Comparison of ENCODE assay signal across 9 mouse cellular contexts in the genomic region with DNA sequence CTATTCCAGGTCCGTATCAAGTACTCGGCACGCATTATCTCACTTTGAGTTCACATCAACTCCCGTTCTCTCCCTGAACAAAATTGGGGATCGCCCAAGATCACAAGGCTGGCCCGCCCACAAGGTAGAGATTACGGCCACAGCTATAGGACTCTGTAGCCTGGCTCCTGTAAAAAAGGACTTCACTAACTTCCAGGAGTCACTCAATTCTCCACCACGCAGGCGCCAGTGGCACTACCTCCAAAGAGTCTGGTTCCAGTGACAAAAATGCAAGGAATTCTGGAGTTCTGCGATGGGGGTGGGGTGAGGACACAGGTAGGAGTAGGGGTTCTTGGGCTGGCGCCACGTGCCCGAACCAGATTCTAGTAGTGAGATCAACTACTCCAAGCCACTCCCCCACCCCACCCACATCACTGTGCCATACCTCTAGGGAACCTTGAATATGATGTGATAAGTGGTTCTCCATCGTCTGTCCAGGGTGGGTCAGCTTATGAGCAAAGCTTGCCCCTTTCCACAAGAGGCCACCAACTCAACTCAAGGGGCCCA. TPM values are rescaled to one million over a fixed set of nuclear protein-coding genes. Genes with fewer than 3 reads are reported as not detected.
DNase-seq lines count a peak whose midpoint lies in the region; ATAC-seq and TF ChIP-seq lines count a peak whose summit lies in the region.
"Had no signal": no experiment of that assay in that cellular context is flagged by ENCODE, and none has a peak within 500 bp of the region (broad histone marks: within the 10 kb centered on the region; RNA-seq: fewer than 3 reads in every experiment).

No protein-coding gene starts in this region.

- H3K36me3 ChIP-seq in heart, embryonic 16.5 days (ENCODE audit: control insufficient read depth, insufficient read depth): no peaks in the 10 kb centered on the region
- peaks cover 2% of the 10 kb centered on the region; the same call in 1 of the 2 replicates for H3K36me3 ChIP-seq in spleen, adult 2 months (ENCODE audit: control insufficient read depth, insufficient read depth, low read length)
- no peaks in the 10 kb centered on the region for H3K36me3 ChIP-seq in limb, embryonic 14.5 days (ENCODE audit: control insufficient read depth, insufficient read depth, low read length)

- ATAC-seq in heart, embryonic 16.5 days (replicated peaks; ENCODE audit: extremely low read depth, insufficient read depth, low FRiP score): no peak
- ATAC-seq in limb, embryonic 14.5 days (ENCODE audit: low FRiP score, low read depth): no peak
- ATAC-seq: forebrain, postnatal 0 days had no signal

- H3K4me2 ChIP-seq in heart, embryonic 16.5 days (ENCODE audit: low read depth, low read length): peak overlapping the region; percentile 88
- H3K4me2 ChIP-seq in limb, embryonic 14.5 days (replicated peaks; ENCODE audit: low read depth, low read length, severe bottlenecking): peak overlapping the region; percentile 97; the same call in 1 of the 2 replicates

- intact Hi-C loops in heart, postnatal 10 days (cut with DNase I): no loop called here

- no peak for TF ChIP-seq POLR2A in spleen, adult 2 months (IDR thresholded peaks at IDR 0.05; ENCODE audit: low read depth, low read length)
- no peak for TF ChIP-seq POLR2A in limb, embryonic 14.5 days (IDR thresholded peaks at IDR 0.05; ENCODE audit: borderline replicate concordance, extremely low read depth, insufficient read depth, insufficient read length)

- H3K27ac ChIP-seq in heart, embryonic 16.5 days (ENCODE audit: low read length): no peak overlapping the region
- H3K27ac ChIP-seq in spleen, adult 2 months (ENCODE audit: insufficient read depth, low read length): peak overlapping the region; percentile 38; the same call in 1 of the 2 replicates
- H3K27ac ChIP-seq in limb, embryonic 14.5 days (replicated peaks; ENCODE audit: low read depth, low read length): no peak overlapping the region

- no peak overlapping the region for H3K4me3 ChIP-seq in heart, embryonic 16.5 days (ENCODE audit: low read length)
- peak overlapping the region; percentile 14; the same call in 1 of the 2 replicates for H3K4me3 ChIP-seq in spleen, adult 2 months (ENCODE audit: extremely low read depth, insufficient read depth, insufficient read length)
- no peak overlapping the region for H3K4me3 ChIP-seq in limb, embryonic 14.5 days (replicated peaks; ENCODE audit: low read length)

- peaks cover 9% of the 10 kb centered on the region for H3K4me1 ChIP-seq in heart, embryonic 16.5 days (ENCODE audit: control insufficient read depth, insufficient read depth, low read length)
- peaks cover 2% of the 10 kb centered on the region; the same call in 1 of the 2 replicates for H3K4me1 ChIP-seq in spleen, adult 2 months (ENCODE audit: control insufficient read depth, insufficient read depth, insufficient read length)
- peaks cover 12% of the 10 kb centered on the region; the same call in 1 of the 2 replicates for H3K4me1 ChIP-seq in limb, embryonic 14.5 days (ENCODE audit: control insufficient read depth, insufficient read depth, low read length)

- no peak for DNase-seq in heart, postnatal 10 days
- DNase-seq in spleen, adult 2 months (ENCODE audit: low read depth in 1 of 2, low spot score in 2 of 2): no peak
- no peak for DNase-seq in spleen, postnatal 36 days (ENCODE audit: low spot score in 2 of 2)
- no peak for DNase-seq in limb, embryonic 14.5 days (ENCODE audit: low spot score)
- no peak for DNase-seq in cerebellum, adult 11 months
- no peak for DNase-seq in urinary bladder, postnatal 36 days (ENCODE audit: low spot score in 2 of 2)
- DNase-seq in urinary bladder, postnatal 10 days (ENCODE audit: low spot score): no peak
- DNase-seq: forebrain, postnatal 0 days had no signal

- TF ChIP-seq CTCF in spleen, adult 2 months (IDR thresholded peaks at IDR 0.05; ENCODE audit: extremely low read depth, insufficient read depth, insufficient read length, insufficient replicate concordance): no peak

- WGBS in heart, embryonic 16.5 days: 76% methylated on average over 14 of the region's 14 CpGs
- 82% methylated on average over 14 of the region's 14 CpGs for WGBS in spleen, adult 2 months
- 91% methylated on average over 14 of the region's 14 CpGs for WGBS in limb, embryonic 14.5 days

- H3K27me3 ChIP-seq in heart, embryonic 16.5 days (ENCODE audit: control insufficient read depth, insufficient read depth, low read length): no peaks in the 10 kb centered on the region
- no peaks in the 10 kb centered on the region for H3K27me3 ChIP-seq in spleen, adult 2 months (ENCODE audit: control insufficient read depth, insufficient read depth, low read length)
- no peaks in the 10 kb centered on the region for H3K27me3 ChIP-seq in limb, embryonic 14.5 days (ENCODE audit: control insufficient read depth, insufficient read depth, low read length)

- H3K9me3 ChIP-seq in heart, embryonic 16.5 days (replicated peaks; ENCODE audit: control insufficient read depth, low read length): no peaks in the 10 kb centered on the region
- no peaks in the 10 kb centered on the region for H3K9me3 ChIP-seq in limb, embryonic 14.5 days (ENCODE audit: control insufficient read depth, low read length)

- no peak overlapping the region for H3K9ac ChIP-seq in heart, embryonic 16.5 days (ENCODE audit: low read length)
- no peak overlapping the region for H3K9ac ChIP-seq in limb, embryonic 14.5 days (ENCODE audit: low read depth, low read length, severe bottlenecking)
- H3K9ac ChIP-seq: forebrain, postnatal 0 days had no signal

RNA-seq across cellular contexts. Expression of a gene that starts 1.5 kb away (rescaled TPM):
- 11.4 and 13.1 TPM in 2 replicates for polyA plus RNA-seq in heart, embryonic 16.5 days (2015; fragmentation: Nextera tagmentation; extraction: Ambion mirVana)
- 10 to 100 TPM; 22.1 to 23.3 TPM for total RNA-seq in heart, postnatal 10 days (2021)
- polyA plus RNA-seq in spleen, adult 2 months (2012; rRNA removed): 28.0 and 29.7 TPM in 2 replicates
- 8.3 and 9.7 TPM in 2 replicates for polyA plus RNA-seq in limb, embryonic 14.5 days (2012; rRNA removed)
- polyA plus RNA-seq in limb, embryonic 14.5 days (2014; fragmentation: Nextera tagmentation; extraction: Ambion mirVana): 12.7 and 15.2 TPM in 2 replicates

RNA-seq across cellular contexts. Expression of a gene that starts 7.6 kb away (rescaled TPM):
- 43.4 and 44.4 TPM in 2 replicates for polyA plus RNA-seq in heart, embryonic 16.5 days (2015; fragmentation: Nextera tagmentation; extraction: Ambion mirVana)
- 100 to 1,000 TPM; 212 to 269 TPM for total RNA-seq in heart, postnatal 10 days (2021)
- 9.3 and 13.3 TPM in 2 replicates for polyA plus RNA-seq in spleen, adult 2 months (2012; rRNA removed)
- polyA plus RNA-seq in limb, embryonic 14.5 days (2012; rRNA removed): 8.4 and 12.1 TPM in 2 replicates
- polyA plus RNA-seq in limb, embryonic 14.5 days (2014; fragmentation: Nextera tagmentation; extraction: Ambion mirVana): 5.1 and 5.6 TPM in 2 replicates

RNA-seq across cellular contexts. Expression of a gene that starts 50.0 kb away (rescaled TPM):
- polyA plus RNA-seq in heart, embryonic 16.5 days (2015; fragmentation: Nextera tagmentation; extraction: Ambion mirVana): 10.2 and 14.4 TPM in 2 replicates
- 10 to 100 TPM; 16.8 to 17.0 TPM for total RNA-seq in heart, postnatal 10 days (2021)
- 11.0 and 12.2 TPM in 2 replicates for polyA plus RNA-seq in spleen, adult 2 months (2012; rRNA removed)
- polyA plus RNA-seq in limb, embryonic 14.5 days (2012; rRNA removed): 24.9 and 32.9 TPM in 2 replicates
- 12.2 and 12.8 TPM in 2 replicates for polyA plus RNA-seq in limb, embryonic 14.5 days (2014; fragmentation: Nextera tagmentation; extraction: Ambion mirVana)

RNA-seq across cellular contexts. Expression of a gene that starts 52.2 kb away (rescaled TPM):
- 1.2 and 1.5 TPM in 2 replicates for polyA plus RNA-seq in heart, embryonic 16.5 days (2015; fragmentation: Nextera tagmentation; extraction: Ambion mirVana)
- 10 to 100 TPM in 1 of 2 experiments, 1 to 10 TPM in 1; 8.9 to 11.4 TPM for total RNA-seq in heart, postnatal 10 days (2021)
- polyA plus RNA-seq in spleen, adult 2 months (2012; rRNA removed): 0.29 and 0.50 TPM in 2 replicates
- polyA plus RNA-seq in limb, embryonic 14.5 days (2012; rRNA removed): 1.0 and 1.1 TPM in 2 replicates
- 0.39 and 0.56 TPM in 2 replicates for polyA plus RNA-seq in limb, embryonic 14.5 days (2014; fragmentation: Nextera tagmentation; extraction: Ambion mirVana)

RNA-seq across cellular contexts. Expression of a gene that starts 56.5 kb away (rescaled TPM):
- 0.24 and 0.43 TPM in 2 replicates for polyA plus RNA-seq in heart, embryonic 16.5 days (2015; fragmentation: Nextera tagmentation; extraction: Ambion mirVana)
- total RNA-seq in heart, postnatal 10 days (2021): 1 to 10 TPM; 1.1 to 1.4 TPM
- polyA plus RNA-seq in spleen, adult 2 months (2012; rRNA removed): 0.55 and 0.78 TPM in 2 replicates
- 1.0 and 1.3 TPM in 2 replicates for polyA plus RNA-seq in limb, embryonic 14.5 days (2012; rRNA removed)
- 0.55 and 1.2 TPM in 2 replicates for polyA plus RNA-seq in limb, embryonic 14.5 days (2014; fragmentation: Nextera tagmentation; extraction: Ambion mirVana)
